Mouse (Mus musculus) right cerebral cortex, postnatal 25 days (tissue): ENCODE measurements at regions not wholly inside any gene's neighbourhood (a gene's known extent, or its start where the extent isn't known, plus 50 kb on each side); places are given as distances from the start of the nearest gene placed in this dataset.

Experiments used
- DNase-seq: peaks from one replicate; pipeline ENCODE4 v3.0.0; 2022

GRCm38 (mm10) chr12:79966621-79967490, 146.0 kb downstream of the Zfp36l1 start:
- no peak for DNase-seq

DNA sequence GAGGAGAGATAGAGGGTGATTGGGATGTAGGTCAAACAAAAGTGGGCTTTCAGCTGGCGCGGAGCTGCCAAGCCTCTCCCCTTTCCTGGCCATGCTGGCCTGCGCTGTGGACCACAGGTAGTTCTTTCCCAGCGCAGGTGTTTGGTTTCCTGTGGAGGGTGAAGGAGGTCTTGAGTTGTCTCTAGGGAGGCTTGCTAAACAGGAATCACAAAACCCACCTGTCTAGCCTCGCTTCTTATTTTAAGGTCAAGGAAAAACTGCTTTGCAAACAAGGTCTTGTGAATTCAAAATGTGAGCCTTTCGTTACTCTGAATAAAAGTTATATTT, 146.6 kb downstream of the Zfp36l1 start:
- DNase-seq = no peak

DNA sequence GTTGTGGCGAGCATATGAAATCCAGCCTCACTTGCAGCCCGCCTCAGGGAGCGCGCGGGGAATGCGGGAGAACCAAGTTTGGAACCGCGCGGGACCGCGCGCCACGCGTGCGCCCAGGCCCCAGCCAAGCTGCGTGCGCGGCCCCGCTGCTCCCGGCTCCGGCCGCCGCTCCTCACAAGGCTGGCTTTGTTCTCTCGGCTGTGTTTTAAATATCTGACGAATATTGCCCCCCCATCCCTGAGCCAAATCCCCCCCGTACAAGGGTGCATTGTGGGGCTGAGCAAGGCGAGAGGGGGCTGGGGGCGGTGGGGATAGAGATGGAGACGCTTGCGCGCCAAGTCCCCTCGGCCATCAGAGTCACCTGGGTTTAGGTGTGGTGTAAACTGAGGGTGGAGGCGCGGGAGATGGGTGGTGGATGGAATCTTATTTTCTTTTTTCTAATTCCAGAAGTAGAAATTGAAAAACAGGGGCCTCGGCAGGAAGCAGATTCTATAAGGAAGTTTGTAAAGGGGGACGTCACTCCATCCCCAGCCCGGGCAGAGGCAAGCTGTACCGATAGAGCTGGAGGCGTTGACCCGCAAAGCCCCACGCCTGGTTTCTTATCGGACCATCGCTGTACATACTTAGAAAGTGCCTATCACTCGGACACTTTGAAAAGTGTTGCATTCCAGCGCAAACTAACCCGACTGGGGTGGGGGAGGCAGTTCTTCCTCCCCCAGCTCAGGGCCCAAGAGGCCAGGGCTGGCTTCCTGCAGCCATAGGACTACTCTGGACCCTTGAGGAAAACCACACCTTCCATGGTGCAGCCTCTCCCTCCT, 147.1 kb downstream of the Zfp36l1 start:
- DNase-seq = peak; percentile 61

DNA sequence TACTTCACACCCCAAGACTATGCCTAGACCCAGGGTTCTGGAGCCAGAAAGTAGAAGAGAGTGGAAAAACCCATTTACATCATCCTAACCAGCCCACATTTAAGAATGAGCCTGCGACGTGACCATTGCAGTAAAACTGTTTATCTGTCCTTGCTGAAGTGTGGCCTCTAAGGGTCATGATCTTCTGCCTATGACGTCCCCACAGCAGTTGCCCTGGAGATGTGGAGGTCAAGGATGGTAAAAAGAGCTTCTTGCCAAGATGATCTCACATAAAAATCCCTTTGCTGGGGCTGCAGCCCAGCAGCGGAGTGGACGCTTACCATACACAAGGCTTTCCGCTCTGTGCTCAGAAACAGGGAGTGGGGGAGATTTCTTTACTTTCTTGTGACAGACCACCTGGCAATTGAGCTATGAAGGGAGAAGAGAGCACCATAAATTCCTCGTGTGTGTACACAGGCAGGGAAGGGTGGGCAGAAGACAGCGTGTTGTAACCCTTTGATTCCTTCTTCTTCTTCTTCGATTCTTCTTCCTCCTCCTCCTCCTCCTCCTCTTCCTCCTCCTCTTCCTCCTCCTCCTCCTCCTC, 149.3 kb downstream of the Zfp36l1 start:
- DNase-seq = no peak

DNA sequence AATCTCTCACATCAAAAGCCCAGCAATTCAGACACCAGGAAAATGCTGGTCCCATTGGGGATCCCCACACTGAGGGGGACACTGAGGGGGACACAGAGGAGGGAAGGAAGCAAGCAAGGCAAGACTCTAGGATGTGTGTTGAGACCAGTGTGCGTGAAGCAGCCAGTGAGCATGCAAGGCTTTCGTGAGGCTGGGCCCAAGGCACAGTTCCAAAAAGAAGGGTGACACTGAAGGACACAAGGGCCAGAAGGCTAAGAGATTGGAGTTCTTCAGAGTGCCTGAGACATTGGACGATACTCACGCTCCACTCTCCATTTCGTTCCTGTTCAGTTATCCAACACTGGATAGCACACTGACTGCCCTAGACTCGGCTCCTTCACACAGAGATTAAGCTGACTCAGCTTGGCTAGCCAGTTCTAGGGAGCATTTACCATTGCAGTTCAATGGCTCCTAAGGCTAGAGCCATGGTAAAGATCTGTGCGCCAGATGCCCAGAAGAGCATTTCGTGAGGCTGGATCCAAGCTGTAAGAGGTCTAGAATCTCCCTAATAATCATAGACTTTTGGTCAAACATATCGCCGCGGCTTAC, 150.1 kb downstream of the Zfp36l1 start:
- no peak for DNase-seq

DNA sequence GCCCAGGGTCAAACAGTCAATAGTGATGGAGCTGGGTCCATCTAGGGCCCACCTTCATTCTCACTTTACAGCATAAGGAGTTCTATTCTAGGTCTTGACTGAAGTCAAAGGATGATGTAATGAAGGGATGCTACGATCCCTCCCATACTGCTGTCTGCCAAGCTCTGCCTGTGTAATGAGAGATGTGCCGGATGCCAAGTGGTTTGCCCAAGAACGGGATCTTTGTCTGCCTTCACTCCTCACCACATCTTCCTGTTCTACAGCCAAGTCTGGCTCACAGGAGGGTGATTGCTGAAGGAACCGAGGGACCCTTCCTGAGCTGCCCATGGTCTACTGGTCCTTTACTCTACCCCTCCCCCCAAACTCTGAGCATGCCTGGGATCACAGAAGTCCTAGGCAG, 150.9 kb downstream of the Zfp36l1 start:
- DNase-seq = no peak

DNA sequence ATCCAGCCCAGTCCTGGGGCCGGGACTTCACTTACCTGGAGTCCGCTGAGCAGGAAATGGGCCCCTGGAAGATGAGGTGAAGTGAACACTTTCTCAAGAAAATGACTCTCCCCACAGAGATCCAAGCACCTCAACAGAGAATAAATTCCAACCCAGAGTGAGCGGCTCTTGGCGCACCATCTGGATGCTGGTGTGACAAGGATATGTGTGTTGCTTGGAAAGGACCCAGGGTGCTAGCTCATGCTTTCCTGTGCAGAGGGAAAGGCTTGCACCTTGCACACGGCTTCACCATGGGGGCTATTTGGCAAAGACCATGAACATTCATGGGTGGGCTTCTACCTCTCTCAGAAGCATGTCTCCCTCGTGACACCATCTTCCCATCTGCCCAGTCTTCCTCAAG, 151.7 kb downstream of the Zfp36l1 start:
- no peak for DNase-seq

- DNase-seq = no peak
These were observed 152.4 kb downstream of the Zfp36l1 start for GRCm38 (mm10) chr12:79960446-79960845.

DNA sequence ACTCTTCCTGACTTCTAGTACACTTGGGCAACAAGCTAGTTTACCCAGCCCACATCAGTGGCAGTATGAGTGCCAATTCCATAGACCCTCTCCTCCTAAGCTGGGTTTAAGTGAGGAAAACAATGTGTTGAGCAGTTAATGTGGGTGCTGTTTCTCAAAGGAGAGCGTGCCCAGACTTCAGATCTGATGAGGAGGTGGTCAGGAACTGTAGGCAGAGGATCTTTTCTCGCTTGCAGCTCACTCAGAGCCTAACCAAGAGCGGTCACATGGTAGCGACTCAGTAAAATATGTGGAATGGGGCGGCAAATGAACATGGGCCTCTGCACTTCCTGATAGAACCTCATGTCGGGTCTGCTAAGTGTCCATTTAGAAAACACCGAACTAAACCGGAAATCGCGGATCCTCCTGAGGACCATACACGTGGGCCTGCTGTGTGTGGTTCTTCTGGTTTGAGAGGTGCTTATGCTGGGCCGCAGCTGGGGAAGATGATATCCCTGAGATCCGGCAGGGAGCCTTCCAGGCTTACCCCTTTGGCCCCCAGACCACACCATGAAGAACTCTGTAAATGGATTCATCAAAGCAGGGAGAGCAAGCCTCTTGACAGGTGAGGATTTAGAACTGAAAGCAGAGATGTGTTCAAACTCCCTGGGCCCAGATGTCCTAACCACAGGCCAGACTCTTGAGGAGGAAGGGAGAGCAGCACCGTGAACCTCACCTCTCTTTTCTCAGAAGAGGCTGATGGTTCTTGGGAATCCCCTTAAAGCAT, 153.1 kb downstream of the Zfp36l1 start:
- no peak for DNase-seq

- DNase-seq = no peak
These were observed 155.6 kb downstream of the Zfp36l1 start for GRCm38 (mm10) chr12:79957211-79957610.

DNA sequence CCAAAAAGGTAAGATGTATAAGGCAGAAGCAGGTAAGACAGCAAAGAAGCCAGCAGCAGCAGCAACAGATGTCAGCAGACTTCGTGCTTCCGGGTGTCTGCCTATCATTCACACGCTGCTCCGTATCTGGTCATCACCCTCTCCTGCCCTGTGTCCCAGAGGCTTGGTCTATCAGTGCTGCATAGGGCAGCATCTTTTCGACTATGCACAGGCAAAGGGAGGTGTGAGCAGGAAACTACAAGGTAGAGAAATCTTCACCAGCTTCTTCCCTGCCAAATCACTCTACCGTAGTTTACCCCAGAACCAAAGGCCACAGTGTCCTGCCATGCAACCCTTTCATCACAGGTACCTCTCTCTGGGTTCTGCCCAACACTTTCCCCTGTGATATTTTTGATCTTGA, 156.5 kb downstream of the Zfp36l1 start:
- DNase-seq = no peak

- DNase-seq = no peak
These were observed 157.3 kb downstream of the Zfp36l1 start for GRCm38 (mm10) chr12:79955501-79955900.

DNA sequence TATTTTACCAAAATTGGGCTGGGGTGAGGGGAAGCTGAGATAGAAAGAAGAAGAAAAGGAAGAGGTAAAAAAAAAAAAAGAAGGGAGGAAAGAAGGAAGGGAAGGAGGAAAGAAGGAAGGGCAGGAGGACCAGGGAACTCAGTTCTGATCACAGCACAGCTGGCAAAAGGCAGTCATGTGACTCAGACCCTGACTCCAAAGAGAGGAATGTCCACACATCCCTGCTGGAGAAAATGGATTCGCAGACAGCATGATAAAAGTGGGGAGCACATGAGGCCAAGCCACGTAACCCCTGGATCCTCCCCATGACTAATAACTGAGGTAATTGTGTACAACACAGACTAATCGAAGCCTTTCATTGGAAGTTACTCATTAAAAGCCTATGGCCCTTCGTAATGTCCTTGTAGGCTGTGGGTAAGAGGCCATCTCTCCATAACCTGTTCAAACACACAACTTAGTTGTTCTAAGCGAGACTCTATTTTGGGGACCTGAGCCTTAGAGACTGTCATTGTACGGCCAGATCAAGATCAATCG, 162.2 kb downstream of the Zfp36l1 start:
- no peak for DNase-seq

DNA sequence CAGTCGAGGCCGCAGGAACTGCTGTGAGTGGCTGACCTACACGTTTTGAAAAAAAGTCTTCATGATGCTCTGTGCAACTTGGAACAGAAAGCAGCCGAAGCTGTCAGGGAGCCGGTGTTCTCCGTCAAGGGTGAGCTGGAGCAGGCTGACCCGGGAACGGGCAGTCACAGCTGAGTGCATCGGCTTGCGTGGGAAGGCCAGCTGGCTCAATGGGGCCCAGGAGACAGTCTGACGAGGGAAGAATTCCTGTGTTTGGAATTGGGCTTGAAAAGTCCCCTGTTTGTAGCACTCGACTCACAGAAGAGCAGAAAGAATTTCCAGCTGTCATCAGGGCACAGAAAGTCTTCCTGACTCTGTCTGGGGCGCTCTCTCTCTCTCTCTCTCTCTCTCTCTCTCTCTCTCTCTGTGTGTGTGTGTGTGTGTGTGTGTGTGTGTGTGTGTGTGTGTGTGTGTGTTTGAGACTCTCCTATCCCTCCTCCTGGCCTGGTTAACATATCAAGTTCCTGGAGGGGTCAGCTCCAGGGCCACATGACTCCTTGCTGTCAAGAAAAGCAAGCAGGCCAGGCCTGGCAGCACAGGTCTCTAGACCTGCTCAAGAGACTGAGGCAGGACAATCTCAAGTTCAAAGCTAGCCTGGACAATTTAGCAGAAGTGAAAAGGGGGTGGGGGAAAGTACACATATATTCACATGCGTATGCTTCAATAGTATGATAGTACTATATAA, 163.6 kb downstream of the Zfp36l1 start:
- no peak for DNase-seq

GRCm38 (mm10) chr12:79947574-79947973, 165.2 kb downstream of the Zfp36l1 start:
- no peak for DNase-seq

- no peak for DNase-seq
These were observed 166.0 kb downstream of the Zfp36l1 start for GRCm38 (mm10) chr12:79946777-79947176.

DNA sequence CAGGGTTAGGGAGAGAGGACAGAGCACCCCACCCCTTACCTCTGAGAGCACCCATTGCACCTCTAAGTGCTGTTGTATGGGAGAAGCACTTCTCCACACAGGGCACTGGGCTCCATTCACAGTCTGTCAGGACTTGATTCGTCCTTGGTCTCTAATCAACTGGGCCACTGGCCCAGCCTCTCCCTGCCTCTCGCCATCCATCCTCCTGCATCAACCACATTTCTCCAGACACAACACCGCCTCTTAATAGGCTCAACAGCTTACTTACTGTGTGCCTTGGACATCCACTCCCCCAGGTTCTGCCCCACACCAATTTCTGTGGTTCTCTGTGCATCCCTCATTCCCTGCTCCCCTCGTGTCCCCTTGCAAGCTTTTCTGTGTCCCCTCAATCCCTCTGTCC, 166.9 kb downstream of the Zfp36l1 start:
- no peak for DNase-seq

DNA sequence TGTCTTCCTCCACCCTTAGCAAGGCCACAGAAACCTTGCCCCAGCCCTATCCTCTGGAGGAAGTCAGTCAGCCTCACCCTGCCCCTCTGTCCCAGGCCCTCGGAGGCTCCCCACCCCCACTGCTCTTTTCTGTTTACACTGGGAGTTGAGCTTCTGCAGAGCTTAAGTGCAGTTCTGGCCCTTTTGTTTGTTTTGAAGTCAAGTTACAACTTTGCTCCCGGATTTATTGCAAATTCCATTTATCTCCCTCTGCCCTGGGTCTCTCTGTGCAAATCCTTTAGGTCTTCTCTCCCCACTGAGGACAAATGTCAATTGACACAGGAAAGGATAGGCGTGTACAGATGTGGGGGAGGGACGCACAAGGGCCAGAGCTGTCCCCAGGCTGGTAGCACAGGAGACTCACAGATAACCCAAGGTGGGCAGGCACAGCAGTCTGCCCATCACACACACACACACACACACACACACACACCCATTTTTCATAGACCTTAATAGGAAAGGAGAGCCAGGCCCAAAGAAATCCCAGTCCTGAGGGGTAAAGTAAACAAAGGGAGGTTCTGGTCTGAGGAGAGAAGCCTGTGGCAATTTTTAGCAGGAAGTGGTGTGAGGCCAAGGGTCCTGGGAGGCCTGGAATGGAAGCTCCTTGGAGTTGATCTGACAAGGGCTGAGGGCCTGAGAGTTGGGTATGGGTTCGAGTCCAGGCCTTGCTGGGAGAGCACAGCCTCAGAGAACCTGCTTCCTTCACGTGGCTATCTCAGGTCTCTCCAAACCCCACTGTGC, 167.9 kb downstream of the Zfp36l1 start:
- DNase-seq = no peak

DNA sequence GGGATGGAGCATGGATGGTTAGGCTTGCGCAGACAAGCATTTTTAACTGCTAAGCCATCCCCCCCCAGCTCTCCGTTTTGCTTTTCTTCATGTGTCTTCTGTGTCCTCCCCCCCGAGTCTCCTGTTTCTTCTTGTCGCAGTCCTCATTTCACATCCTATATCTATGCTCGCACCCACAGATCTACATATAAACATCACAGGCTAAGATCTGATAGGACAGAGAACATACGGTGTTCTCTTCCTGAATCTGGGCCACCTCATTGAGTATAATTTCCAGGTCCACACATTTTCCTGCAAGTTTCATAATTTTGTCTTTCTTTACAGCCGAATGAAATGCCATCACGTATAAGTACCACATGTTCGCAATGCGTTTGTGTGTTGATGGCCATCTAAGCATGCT, 168.7 kb downstream of the Zfp36l1 start:
- DNase-seq = no peak

- DNase-seq = no peak
These were observed 170.2 kb downstream of the Zfp36l1 start for GRCm38 (mm10) chr12:79942563-79943131.

GRCm38 (mm10) chr12:79941828-79942227, 171.0 kb downstream of the Zfp36l1 start:
- no peak for DNase-seq
